Mouse (Mus musculus) urinary bladder, adult 2 months (tissue): ENCODE measurements around the gene Slc19a3. TPM values are rescaled to one million over a fixed set of nuclear protein-coding genes. Genes with fewer than 3 reads are reported as not detected.

Experiments used
- DNase-seq: peaks from one replicate; pipeline ENCODE4 v3.0.0; 2022; ENCODE audit warnings: low spot score
- polyA plus RNA-seq: library from polyadenylated mRNA; depleted of rRNA; stranded (reverse); fragments of >200 nt; gene quantifications from 2 replicates; pipeline ENCODE4 v1.2.3, GENCODE M21; 2012; rRNA removed

Slc19a3 gene
- 2.3 and 3.2 TPM in 2 replicates for polyA plus RNA-seq

DNA sequence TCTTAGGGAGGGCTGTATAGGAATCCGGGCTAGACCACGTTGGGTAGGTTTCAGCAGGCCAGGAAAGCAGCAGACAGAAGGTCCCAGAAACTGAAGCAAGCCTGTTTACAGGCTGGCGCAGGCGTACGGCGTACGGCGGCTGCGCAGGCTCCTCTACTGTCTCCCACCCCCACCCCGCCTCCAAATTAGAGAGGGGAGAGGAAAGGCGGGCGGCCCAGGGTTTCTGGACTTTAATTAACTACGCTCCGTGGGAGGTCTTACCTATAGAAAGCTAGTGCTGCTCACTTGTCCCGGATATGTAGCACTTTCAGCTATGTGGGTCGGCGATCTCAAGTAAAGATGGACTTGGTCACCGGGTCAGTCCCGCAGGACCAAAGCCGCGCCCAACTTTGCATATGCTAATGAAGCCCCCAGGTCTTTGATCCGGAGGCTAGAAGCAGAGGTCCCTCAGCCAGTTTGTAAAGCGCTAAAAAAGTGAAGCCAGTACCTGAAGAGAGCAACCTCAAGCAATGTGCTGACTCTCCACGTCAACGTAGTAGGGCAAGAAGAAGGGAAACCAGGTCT is at the start of gene Slc19a3:
TSS of gene Slc19a3 (minus strand) at position 340 of the 564 bp plus-strand sequence.
- no peak for DNase-seq

DNA sequence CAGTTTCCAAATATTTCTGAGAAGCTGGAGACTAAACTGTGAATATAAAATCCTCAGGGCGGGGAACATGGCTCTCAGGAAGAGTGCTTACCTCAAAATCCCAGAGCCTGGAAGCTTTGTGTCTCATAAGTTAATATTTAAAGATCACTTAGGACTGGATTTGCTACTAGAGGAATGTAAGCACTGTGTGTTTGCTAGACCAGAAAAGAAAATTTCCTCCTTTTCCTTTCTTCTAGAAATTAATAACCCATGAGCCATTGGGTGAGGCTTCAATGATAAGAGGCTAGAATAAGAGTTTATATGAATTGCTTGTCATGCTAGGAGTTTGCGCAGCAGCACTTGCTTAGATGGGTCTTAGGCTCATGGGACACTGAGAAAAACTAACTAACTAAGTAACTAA is 46.5 kb upstream of the Slc19a3 start:
- no peak for DNase-seq

DNA sequence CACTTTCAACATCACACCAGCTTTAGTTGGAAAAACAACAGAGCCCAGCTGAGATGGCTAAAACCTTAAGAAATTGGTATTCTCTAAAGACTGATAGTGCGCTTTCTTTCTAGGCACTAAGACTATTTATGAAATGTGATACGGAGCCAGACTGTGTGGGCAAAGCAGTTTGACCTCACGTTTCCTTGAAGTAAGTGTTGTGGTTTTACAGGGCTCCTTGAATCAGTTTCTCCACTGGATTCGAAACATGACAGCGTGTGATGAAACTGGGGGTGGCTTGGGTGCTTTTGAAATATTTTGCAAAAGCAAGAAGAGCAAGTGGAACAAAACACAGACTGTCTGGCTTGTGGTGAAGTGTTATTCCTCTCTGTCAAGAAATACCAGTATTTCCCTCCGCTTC is 38.8 kb upstream of the Slc19a3 start:
- DNase-seq = no peak

DNA sequence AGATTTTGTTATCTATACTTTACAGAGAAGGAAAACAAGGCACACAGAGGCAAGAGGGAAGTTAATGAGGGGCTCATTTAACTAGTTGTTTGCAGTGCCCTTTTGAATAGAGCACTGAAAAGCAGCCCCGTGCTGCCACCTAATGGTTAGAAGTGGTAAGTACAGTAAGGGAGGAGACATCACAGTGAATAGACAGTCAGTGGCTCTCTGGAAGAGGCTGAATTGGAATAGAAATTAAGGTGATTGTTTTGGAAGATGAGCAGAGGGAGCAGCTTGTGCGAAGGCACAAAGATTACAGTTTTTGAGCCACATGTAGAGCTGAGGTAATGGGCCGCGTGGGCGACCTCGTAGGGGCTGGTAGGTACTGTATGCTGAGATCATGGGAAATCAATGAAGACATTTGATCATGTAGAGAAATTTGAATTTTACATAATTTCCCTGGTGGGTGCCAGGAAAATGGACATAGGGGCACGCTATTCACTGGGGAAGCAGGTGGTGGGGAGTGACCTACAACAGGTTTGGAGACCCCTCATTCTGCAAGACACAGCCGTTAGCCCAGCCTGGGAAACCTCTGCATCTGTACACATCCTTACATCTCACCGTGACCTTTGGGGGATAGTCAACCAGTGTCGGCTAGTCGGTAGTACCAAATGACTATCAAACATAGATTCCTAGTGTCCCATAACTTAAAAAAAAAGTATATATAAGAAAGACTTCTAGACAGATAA is 38.1 kb upstream of the Slc19a3 start:
- DNase-seq = no peak

DNA sequence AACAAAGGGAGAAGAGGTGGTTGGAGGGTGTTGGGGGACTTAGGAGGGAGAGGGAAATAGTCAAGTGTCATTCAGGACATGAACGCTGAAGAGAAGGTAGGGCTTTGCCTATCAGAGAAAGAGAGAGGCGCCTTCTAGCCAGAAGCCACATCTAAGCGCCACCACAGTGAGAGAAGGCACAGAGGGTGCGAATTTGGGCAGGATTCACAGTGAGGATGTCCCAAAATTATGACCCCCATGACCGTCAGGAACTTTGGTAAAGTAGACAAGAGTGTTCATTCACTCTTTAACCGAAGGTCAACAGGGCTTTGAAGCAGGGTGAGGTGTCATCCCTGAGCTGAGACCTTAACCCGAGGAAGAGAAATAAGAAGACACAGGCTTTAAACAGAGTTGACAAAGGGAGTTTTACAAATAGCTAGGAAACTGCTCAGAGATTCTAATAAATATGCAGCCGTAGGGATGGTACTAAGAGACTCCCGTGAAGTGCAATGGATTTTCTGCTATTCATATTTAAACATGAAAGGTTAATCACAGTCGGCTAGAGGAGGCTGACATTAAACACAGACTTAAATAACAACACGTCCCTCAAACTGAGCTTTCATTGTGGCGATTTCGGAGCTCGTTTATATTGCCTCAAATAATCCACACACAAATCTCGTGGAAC is 37.4 kb upstream of the Slc19a3 start:
- DNase-seq = no peak

DNA sequence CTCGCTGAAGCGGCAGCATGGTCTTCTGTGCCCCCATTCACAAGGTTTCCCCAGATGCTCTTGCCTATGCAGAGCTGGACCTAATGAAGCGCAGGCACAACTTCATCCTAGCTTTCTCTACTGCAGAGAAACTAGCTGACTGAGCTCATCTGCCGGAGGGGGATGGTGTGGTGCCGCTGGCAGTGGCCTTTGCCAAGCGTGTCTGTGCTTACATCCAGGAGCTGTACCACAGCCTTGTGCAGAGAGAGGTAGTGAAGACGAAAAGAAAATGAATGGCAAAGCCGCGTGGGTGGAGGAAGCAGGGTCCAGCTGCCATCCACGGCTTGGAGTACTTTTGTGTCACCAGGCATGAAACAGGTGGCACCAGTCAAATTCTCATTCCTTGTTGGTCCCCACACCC is 29.0 kb upstream of the Slc19a3 start:
- DNase-seq = no peak

DNA sequence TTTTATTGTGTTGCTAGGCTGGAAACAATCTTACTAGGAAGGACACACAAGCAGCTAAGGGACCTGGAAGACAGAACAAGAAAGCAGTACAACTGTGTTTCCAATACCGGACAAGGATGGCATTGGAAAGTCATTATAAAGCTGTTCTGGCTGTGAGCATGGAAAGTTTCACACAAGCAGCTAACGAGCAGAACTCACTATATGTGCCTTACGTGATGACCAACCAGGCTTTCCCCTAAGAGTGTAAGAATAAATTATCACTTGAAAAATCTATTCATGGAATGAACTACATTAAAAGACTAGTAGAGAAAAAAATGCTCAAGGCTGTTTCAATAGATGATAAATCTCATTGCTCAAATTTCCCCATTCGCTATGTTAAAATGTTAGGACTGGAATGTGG is 28.3 kb upstream of the Slc19a3 start:
- DNase-seq = no peak

DNA sequence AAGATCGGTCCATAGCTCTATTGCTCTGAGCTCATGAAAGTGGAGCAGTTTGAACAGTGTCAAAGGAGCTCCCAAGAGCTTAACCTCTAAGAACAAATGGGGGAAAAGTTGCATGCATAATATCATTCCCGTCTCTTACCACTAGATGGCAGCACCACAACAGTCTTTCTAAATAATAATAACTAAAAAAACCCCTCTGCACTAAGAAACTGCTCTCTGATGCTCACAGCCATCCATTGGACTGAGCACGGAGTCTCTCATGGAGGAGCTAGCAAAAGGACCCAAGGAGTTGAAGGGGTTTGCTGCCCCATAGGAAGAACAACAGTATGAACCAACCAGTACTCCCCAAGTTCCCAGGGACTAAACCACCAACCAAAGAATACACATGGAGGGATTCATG is 26.6 kb upstream of the Slc19a3 start:
- DNase-seq = no peak

DNA sequence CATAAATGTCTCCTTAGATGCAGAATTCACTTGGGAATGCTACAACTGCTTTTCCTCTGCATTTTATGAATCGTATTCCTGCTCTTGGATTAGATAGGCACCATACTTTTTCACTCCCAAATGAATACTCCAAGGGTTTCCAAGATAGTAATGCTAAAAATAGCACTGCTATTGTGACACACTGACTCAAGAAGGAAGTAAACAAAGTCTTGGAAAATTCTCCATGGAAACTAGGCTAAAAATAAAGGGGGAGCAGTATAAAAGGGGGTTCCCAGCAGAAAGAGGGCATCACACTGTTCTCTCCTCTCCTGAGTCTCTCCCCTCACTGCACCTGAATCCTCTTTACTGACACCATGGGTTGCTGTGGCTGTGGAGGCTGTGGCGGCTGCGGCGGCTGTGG is 22.4 kb upstream of the Slc19a3 start, which contains the start of gene Krtap28-13:
TSS of gene Krtap28-13 (plus strand) at position 288 of the 400 bp plus-strand sequence.
- DNase-seq = no peak

DNA sequence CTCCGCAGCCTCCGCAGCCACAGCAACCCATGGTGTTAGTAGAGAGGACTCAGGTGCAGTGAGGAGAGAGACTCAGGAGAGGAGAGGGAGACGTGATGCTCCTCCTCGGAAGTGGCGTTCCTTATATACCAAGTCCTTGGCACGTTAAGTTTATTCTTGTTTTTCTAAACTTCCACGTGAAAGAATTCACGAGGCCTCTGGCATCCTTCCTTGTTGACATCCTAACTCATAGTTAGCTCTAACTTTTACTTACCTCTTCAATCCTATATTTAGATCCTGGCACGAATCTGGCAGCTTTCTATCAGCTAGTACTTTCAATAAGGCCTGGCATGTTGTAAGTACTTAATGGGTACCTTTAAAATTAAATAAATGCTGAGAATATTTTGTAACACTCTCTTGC is 21.0 kb upstream of the Slc19a3 start, which contains the start of gene A030005K14Rik:
TSS of gene A030005K14Rik (minus strand) at position 101 of the 400 bp plus-strand sequence.
- no peak for DNase-seq

DNA sequence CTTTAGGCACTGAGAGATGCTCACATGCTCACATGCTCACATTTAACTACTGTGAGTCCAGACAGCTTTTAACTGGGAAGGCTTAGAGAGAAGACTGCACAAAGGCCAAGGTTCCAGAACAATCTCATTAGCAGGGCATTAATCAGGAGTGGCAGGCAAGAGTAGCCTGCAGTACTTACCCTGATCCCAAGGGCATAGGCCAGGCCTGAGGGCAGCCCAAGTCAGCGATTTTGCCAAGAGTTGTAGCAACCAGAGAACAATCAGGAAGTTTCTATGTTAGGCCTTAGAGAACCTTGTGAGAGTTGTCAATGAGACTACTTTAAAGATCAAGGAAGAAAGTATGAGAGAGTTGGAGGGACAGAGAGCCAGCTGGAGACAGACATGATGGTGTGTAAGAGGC is 20.2 kb upstream of the Slc19a3 start:
- DNase-seq = no peak

DNA sequence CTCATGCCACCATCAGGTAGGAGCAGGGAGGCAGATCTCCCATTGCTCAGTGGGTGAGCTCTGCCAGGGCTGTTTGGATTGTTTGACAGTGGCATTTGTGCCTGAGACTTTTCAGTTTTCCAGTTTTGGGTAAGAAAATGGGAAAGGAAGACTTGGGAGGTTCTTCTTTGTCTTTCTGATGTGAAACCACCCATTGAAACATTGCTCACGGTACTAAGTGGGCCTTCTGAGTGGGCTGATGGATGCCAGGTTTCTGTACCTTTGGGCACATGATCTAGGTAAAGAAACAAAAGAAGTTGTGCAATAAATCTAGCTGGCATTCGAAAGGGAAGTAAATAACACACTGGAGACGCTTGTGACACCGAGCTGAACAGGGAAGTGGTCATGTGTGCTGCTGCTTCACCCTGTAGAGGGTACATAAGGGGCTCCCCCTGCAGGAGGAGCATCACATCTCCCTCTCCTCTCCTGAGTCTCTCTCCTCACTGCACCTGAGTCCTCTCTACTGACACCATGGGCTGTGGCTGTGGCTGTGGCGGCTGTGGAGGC is 6.7 kb upstream of the Slc19a3 start, which contains the start of gene Gm47969:
TSS of gene Gm47969 (plus strand) at position 51 of the 546 bp plus-strand sequence.
- no peak for DNase-seq

DNA sequence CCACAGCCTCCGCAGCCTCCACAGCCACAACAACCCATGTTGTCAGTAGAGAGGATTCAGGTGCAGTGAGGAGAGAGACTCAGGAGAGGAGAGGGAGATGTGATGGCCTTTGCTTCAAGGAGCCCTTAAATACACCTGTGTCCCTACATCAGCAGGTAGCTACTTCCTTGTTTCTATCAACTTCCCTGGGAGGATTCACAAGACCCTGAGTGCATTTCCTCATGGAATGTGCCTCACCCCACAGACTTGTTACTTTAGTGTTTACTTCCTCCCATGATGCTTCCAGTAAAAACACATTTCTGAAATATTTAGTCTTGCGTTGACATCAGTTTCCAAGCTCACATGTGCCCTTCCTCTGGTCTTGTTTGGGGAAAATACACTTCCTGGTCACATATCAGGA is 4.1 kb upstream of the Slc19a3 start, which contains the start of gene Krtap28-10:
TSS of gene Krtap28-10 (minus strand) at position 101 of the 400 bp plus-strand sequence.
- no peak for DNase-seq

DNA sequence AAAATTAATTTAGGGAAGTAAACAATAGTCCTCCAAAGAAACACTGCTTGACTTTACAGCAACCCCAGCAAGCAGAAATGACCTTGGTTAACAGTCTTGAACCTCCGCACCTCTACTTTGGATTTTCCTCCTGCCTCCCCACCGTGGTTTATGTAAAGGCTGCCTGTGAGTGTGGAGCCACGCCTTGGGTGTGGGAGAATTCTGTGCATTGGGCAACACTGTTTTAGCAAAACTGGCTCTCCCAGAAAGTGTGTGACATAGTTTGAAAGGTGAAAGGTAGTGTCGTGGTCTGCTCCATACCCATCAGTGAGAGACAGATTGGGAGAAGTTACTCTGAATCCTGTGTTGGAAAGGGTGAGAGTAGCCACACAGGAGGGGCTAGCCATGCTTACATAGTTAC is 832 bp upstream of the Slc19a3 start:
- DNase-seq = no peak

DNA sequence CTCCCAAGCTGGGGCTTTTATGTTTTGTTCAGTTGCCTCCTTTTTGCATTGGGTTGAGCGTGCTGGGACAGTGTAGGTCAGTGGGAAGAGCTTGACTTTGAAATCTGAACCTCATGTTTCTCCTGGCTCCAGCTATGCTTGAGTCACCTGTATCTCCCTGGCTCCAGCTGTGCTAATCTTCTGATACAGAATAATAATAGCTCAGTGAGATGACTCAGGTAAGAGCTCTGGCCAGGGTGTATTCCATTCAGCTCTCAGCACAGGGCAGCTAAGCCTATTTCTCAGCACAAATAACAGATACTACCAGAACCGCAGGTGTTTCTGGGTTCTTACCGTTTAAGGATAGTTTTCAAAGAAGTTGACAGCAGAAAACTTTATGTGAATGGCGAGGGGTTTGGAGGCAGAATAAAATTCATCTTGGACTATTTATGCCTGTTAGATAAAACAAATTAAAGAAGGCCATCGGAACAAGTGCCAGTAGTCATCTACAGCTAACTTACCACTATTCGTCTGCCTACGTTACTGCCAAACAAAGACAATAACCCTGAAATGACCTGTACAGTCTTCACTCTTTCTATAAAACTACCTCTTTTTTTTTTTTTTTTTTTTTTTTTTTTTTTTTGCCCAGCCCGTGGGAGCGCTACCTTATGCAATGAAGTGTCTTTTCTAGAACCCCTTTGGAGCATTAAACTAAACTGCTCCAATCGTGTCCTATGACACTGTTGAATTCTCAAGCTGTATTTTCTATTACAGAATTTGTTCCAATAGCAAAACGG is 1.2 kb downstream of the Slc19a3 start:
- DNase-seq = no peak

DNA sequence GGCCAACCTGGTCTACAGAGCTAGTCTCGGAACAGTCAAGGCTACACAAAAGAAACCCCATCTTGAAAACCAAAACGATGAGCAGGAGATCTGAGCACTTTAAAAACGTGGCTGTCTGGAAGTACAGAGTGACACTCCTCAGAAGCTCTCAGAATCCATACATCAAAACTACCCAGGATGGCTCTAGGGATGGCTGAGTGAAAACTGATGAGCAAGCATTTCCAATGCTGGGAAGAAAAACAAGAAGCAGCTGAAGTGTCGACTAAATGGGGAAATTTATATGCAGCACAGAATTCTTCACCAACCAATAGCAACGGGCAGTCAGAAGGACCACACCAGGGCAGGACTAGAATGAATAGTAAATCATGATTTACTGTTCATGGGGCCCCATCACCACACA is 3.7 kb downstream of the Slc19a3 start:
- no peak for DNase-seq

DNA sequence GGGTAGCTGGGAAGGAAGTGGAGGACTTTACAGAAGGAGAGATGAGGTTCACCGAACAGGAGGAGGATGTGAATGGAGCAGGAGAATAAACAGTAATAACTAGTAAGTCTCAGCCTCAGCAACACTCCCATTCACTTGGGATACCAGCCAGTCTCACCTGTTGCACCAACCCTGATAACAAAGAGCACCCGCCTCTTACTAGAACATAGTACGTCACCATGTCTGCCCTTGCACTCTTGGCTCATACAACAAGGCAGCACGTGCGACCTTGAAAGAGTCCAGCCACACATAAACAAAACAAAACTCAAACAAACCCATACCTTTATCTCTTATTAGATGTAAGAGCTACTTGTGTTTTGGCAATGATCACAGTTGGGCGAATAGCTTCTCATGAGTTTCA is 5.7 kb downstream of the Slc19a3 start:
- no peak for DNase-seq

DNA sequence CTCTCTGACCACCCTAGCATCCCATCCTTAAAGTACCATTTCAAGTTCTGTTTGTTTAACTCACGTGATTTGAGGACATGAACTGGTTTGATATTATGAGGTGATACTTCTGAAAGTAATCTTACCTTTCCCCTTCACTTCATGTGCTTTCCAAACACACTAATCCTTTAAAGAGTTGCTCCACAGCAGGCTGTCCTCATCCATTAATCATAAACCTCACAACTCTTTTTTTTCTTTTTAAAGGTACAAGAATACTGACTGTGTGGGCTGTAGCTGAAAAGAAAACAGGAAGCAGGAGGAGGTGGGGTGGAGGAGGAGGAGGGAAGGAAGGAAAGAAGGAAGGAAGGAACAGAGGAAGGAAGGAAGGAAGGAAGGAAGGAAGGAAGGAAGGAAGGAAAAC is 6.3 kb downstream of the Slc19a3 start:
- no peak for DNase-seq

DNA sequence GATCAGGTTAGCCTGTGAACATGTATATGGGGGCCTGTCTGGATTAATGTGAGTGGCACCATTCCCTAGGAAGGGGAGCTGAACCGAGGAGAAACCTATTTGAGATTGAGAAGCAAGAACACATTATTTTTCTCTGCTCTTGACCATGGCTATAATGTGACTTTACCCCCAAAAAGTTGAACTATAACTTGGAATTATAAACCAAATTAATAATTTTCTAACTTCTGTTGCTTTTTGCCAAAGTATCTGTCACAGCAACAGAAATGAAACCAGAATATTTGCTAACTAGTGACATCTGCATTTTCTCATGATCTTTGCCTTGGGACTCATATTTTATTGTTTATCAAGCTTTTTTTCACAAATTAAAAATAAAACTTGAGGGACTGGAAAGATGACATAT is 21.7 kb downstream of the Slc19a3 start:
- no peak for DNase-seq

DNA sequence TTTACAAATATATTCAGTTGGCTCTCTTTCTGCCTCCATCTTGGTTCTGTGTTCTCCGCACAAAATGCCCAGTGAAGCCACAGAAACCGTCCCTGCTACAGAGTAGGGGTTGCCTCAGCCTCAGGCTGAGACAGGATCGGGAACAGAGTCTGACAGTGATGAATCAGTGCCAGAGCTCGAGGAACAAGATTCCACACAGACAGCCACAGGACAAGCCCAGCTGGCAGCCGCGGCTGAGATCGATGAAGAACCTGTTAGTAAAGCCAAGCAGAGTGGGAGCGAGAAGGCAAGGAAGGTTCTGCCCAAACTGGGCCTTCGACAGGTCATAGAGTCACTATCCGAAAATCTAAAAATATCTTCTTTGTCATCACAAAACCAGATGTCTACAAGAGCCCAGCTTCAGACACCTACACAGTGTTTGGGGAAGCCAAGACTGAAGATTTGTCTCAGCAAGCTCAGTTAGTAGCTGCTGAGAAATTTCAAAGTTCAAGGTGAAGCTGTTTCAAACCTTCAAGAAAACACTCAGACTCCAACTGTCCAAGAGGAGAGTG is 22.8 kb downstream of the Slc19a3 start:
- no peak for DNase-seq

DNA sequence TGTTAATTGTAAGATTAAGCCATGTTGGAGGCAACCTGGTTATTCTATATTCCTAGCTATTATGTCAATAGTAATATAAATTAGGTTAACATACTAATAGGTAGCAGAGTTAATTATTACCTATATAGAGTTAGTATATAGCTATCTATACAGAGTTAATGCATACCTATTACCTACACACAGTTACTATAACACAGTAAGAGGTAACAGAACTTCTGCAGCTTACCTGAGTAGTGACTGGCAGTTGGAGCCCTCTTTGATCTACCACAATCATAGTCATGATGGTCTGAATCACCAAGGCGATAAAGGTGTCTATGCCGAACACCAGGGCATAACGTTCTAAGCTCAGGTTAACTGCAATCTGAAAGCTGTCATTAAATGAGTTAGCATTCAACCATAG is 23.8 kb downstream of the Slc19a3 start:
- DNase-seq = no peak
